Mouse (Mus musculus) olfactory bulb, adult 2 months (tissue): ENCODE results near the gene Trim2.

ENCODE experiments used
- CTCF ChIP-seq: fragments of 200-500 bp; IDR thresholded peaks from 2 replicates; pipeline ENCODE4 v1.5.1; 2012; ENCODE audit warnings: low read depth, mild to moderate bottlenecking, low read length, moderate library complexity; ENCODE audit not compliant: insufficient read depth
- POLR2A ChIP-seq: fragments of 200-500 bp; IDR thresholded peaks from 2 replicates; pipeline ENCODE4 v1.6.1; 2012; ENCODE audit warnings: mild to moderate bottlenecking, low read depth, low read length, moderate library complexity; ENCODE audit not compliant: insufficient read depth

DNA sequence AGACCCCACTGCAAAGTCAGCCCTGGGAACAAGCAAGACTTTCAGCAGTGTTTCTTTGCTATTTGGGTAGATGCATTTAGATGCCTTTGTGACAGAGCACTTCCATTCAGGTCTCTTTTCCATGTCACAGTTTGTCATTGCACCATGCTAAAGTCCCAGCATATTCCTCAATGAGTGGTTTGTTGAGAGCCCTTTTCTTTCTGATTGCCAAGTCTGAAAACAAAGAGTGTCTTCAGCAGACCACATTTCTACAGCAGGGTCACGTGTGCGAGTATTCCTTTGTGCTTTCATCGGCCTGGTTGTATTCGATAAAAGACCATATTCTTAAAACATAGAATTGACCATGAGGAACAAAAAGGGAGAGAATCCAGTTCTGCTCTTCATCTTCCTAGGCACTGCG lies 14.4 kb downstream of the Trim2 start:
- TF ChIP-seq POLR2A (no peak), CTCF (no peak)
